Mouse (Mus musculus) megakaryocyte, embryonic 14.5 days (primary cell): Measurements from ENCODE around the gene H2-DMb2.

Experiments used
- FLI1 ChIP-seq: IDR thresholded peaks from 2 replicates; pipeline ENCODE4 v1.6.1; 2012; ENCODE audit warnings: low read length, inconsistent platforms, mixed read lengths
- GATA1 ChIP-seq: IDR thresholded peaks from 3 replicates; pipeline ENCODE4 v1.6.1; 2012; ENCODE audit warnings: mixed read lengths, low read length, inconsistent platforms, borderline replicate concordance

GRCm38 (mm10) chr17:34120180-34120723 lies 22.9 kb upstream of the H2-DMb2 start:
- TF ChIP-seq GATA1 (no peak), FLI1 (no peak)
